ENCODE assay signal across 8 mouse cellular contexts in genomic region chr10:85183619-85184018, GRCm38 (mm10). TPM values are rescaled to one million over a fixed set of nuclear protein-coding genes. Genes with fewer than 3 reads are reported as not detected.
A peak's percentile ranks its signal among the peaks of the same experiment; 100 is the strongest.
DNase-seq lines count a peak whose midpoint lies in the region; ATAC-seq lines count a peak whose summit lies in the region.

No protein-coding gene starts in this region.

- H3K4me3 ChIP-seq in forebrain, embryonic 16.5 days (replicated peaks; ENCODE audit: low read length): peak overlapping the region; percentile 90
- peak overlapping the region; percentile 84 for H3K4me3 ChIP-seq in midbrain, embryonic 11.5 days (ENCODE audit: low read depth, low read length)
- H3K4me3 ChIP-seq in stomach, embryonic 16.5 days (replicated peaks; ENCODE audit: low read length): peak overlapping the region; percentile 84

- H3K27ac ChIP-seq in forebrain, embryonic 16.5 days (ENCODE audit: low read length): peak overlapping the region; percentile 65
- no peak overlapping the region for H3K27ac ChIP-seq in midbrain, embryonic 11.5 days (ENCODE audit: low read depth, low read length)
- H3K27ac ChIP-seq in stomach, embryonic 16.5 days (ENCODE audit: low read length): no peak overlapping the region; the same call in 1 of the 2 replicates

- H3K4me1 ChIP-seq in forebrain, embryonic 16.5 days (replicated peaks; ENCODE audit: control insufficient read depth, insufficient read depth, low read length): peaks cover 15% of the 10 kb centered on the region
- H3K4me1 ChIP-seq in midbrain, embryonic 11.5 days (ENCODE audit: control insufficient read depth, insufficient read depth, low read length): peaks cover 7% of the 10 kb centered on the region
- peaks cover 12% of the 10 kb centered on the region for H3K4me1 ChIP-seq in stomach, embryonic 16.5 days (ENCODE audit: control insufficient read depth, insufficient read depth, low read length)

- H3K27me3 ChIP-seq in forebrain, embryonic 16.5 days (replicated peaks; ENCODE audit: control insufficient read depth, insufficient read depth, low read length): no peaks in the 10 kb centered on the region
- H3K27me3 ChIP-seq in midbrain, embryonic 11.5 days (ENCODE audit: control insufficient read depth, insufficient read depth, low read length): no peaks in the 10 kb centered on the region
- no peaks in the 10 kb centered on the region for H3K27me3 ChIP-seq in stomach, embryonic 16.5 days (ENCODE audit: control insufficient read depth, insufficient read depth, low read length)

- intact Hi-C loops in left cerebral cortex, postnatal 4 days (cut with DNase I): no loop called here

- DNase-seq in layer of hippocampus, adult 11-12 months (ENCODE audit: low spot score): peak; percentile 27
- no peak for DNase-seq in layer of hippocampus, adult 9-10 months (ENCODE audit: low spot score)
- DNase-seq in cerebellum, adult 11-12 months: peak; percentile 43
- DNase-seq in hindlimb bud, embryonic 11.5 days (ENCODE audit: extremely low spot score, low read depth, low spot score): peak; percentile 71
- DNase-seq in left cerebral cortex, postnatal 4 days: peak; percentile 17
- peak; percentile 95 for DNase-seq in midbrain, embryonic 11.5 days (ENCODE audit: low spot score, missing footprints)

- peak overlapping the region; percentile 96 for H3K4me2 ChIP-seq in forebrain, embryonic 16.5 days (ENCODE audit: low read length)
- H3K4me2 ChIP-seq in midbrain, embryonic 11.5 days: peak overlapping the region; percentile 81
- peak overlapping the region; percentile 93 for H3K4me2 ChIP-seq in stomach, embryonic 16.5 days (ENCODE audit: low read depth, low read length)

- peak; percentile 18; the same call in 1 of the 2 replicates for ATAC-seq in forebrain, embryonic 16.5 days
- ATAC-seq in midbrain, embryonic 11.5 days (ENCODE audit: low FRiP score): no peak
- ATAC-seq in stomach, embryonic 16.5 days (ENCODE audit: insufficient read depth, low FRiP score): no peak

- 3% methylated on average over 11 of the region's 11 CpGs for WGBS in forebrain, embryonic 16.5 days
- WGBS in midbrain, embryonic 11.5 days: 3% methylated on average over 11 of the region's 11 CpGs
- under 1% methylated on average over 11 of the region's 11 CpGs for WGBS in stomach, embryonic 16.5 days

- no peaks in the 10 kb centered on the region for H3K9me3 ChIP-seq in forebrain, embryonic 16.5 days (ENCODE audit: control insufficient read depth, low read length)
- H3K9me3 ChIP-seq in midbrain, embryonic 11.5 days (ENCODE audit: control insufficient read depth, low read length): no peaks in the 10 kb centered on the region
- no peaks in the 10 kb centered on the region for H3K9me3 ChIP-seq in stomach, embryonic 16.5 days (replicated peaks; ENCODE audit: control insufficient read depth, low read length)

- no peaks in the 10 kb centered on the region for H3K36me3 ChIP-seq in forebrain, embryonic 16.5 days (ENCODE audit: control insufficient read depth, insufficient read depth)
- H3K36me3 ChIP-seq in midbrain, embryonic 11.5 days (ENCODE audit: control insufficient read depth, insufficient read depth, low read length): no peaks in the 10 kb centered on the region
- H3K36me3 ChIP-seq in stomach, embryonic 16.5 days (ENCODE audit: control insufficient read depth, insufficient read depth, low read length): no peaks in the 10 kb centered on the region

- peak overlapping the region; percentile 54 for H3K9ac ChIP-seq in forebrain, embryonic 16.5 days (replicated peaks; ENCODE audit: low read depth, low read length)
- peak overlapping the region; percentile 29 for H3K9ac ChIP-seq in midbrain, embryonic 11.5 days (ENCODE audit: low read length)
- peak overlapping the region; percentile 88 for H3K9ac ChIP-seq in stomach, embryonic 16.5 days (ENCODE audit: low read length)

RNA-seq across cellular contexts. Expression of gene Cry1, which starts 1.2 kb away (rescaled TPM):
- 33.7 and 38.2 TPM in 2 replicates for polyA plus RNA-seq in forebrain, embryonic 16.5 days (2015; fragmentation: Nextera tagmentation; extraction: Ambion mirVana)
- total RNA-seq in left cerebral cortex, postnatal 4 days (2021): 10 to 100 TPM; 23.9 to 26.6 TPM
- 33.1 and 38.5 TPM in 2 replicates for polyA plus RNA-seq in midbrain, embryonic 11.5 days (2014; fragmentation: Nextera tagmentation; extraction: Ambion mirVana)
- 19.8 and 22.1 TPM in 2 replicates for polyA plus RNA-seq in stomach, embryonic 16.5 days (2015; fragmentation: Nextera tagmentation; extraction: Ambion mirVana)

RNA-seq across cellular contexts. Expression of gene Mterf2, which starts 55.8 kb away (rescaled TPM):
- polyA plus RNA-seq in forebrain, embryonic 16.5 days (2015; fragmentation: Nextera tagmentation; extraction: Ambion mirVana): 26.5 and 26.9 TPM in 2 replicates
- 10 to 100 TPM; 12.6 to 12.8 TPM for total RNA-seq in left cerebral cortex, postnatal 4 days (2021)
- 37.2 and 39.2 TPM in 2 replicates for polyA plus RNA-seq in midbrain, embryonic 11.5 days (2014; fragmentation: Nextera tagmentation; extraction: Ambion mirVana)
- polyA plus RNA-seq in stomach, embryonic 16.5 days (2015; fragmentation: Nextera tagmentation; extraction: Ambion mirVana): 9.3 and 12.0 TPM in 2 replicates

Comparison
In these comparisons a context has a peak if more than half of its experiments do, and no peak if none do; other contexts are left out.
1. H3K9ac ChIP-seq: peak in every context shown above with its lines; median percentile 88 in stomach, embryonic 16.5 days; 54 in forebrain, embryonic 16.5 days; 29 in midbrain, embryonic 11.5 days.